Mouse (Mus musculus): ENCODE results near the gene Myh15.

DNA sequence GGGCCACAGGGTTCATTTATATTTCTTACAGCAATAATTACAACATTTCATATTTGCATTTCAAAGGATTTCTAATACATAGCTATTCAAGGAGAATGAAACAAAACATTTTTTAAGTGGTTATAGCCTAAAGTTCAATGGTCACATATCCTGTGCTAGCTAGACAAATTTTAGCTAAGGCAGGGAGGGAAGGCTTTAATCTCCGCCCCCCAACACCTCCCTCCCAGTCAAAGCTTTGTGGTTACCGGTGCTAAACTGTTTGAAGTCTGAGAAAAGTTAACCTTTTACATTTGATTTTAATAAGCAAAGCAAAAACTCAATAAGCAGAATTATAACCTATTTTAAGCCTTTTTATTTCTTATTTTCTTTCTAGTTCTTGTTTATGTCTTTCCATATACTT, 98.9 kb downstream of the Myh15 start:
- no peak for TF ChIP-seq EP300 (IDR thresholded peaks at IDR 0.05)
- TF ChIP-seq CTCF (IDR thresholded peaks at IDR 0.05) = no peak
